Mouse (Mus musculus) midbrain, embryonic 15.5 days (tissue): ENCODE results near the gene Rapgef5. TPM values are rescaled to one million over a fixed set of nuclear protein-coding genes. Genes with fewer than 3 reads are reported as not detected.

Source experiments
- ATAC-seq: fragments of 200-750 bp; cut with Nextera tagmentation; replicated peaks from 2 replicates; pipeline ENCODE4 v1.8.0; 2017; ENCODE audit warnings: moderate TSS enrichment
- H3K27ac ChIP-seq: fragments of 300-500 bp; sonication (generic); 2 replicates; pipeline ENCODE4 v1.5.1; 2015; ENCODE audit warnings: mild to moderate bottlenecking, inconsistent platforms
- H3K27me3 ChIP-seq: fragments of 300-500 bp; sonication (generic); replicated peaks from 2 replicates; pipeline ENCODE4 v1.6.1; 2015; ENCODE audit warnings: inconsistent platforms
- H3K36me3 ChIP-seq: fragments of 300-500 bp; sonication (generic); replicated peaks from 2 replicates; pipeline ENCODE4 v1.6.1; 2015; ENCODE audit warnings: inconsistent platforms
- H3K4me1 ChIP-seq: fragments of 300-500 bp; sonication (generic); 2 replicates; pipeline ENCODE4 v1.6.1; 2015; ENCODE audit warnings: inconsistent platforms
- H3K4me2 ChIP-seq: fragments of 300-500 bp; sonication (generic); 2 replicates; pipeline ENCODE4 v1.6.1; 2015; ENCODE audit warnings: inconsistent platforms, mild to moderate bottlenecking, moderate library complexity
- H3K4me3 ChIP-seq: fragments of 300-500 bp; sonication (generic); 2 replicates; pipeline ENCODE4 v1.5.1; 2015; ENCODE audit warnings: mild to moderate bottlenecking, inconsistent platforms
- H3K9ac ChIP-seq: fragments of 300-500 bp; sonication (generic); 2 replicates; pipeline ENCODE4 v1.6.1; 2015; ENCODE audit warnings: mild to moderate bottlenecking, inconsistent platforms
- H3K9me3 ChIP-seq: fragments of 300-500 bp; sonication (generic); 2 replicates; pipeline ENCODE4 v1.6.1; 2016; ENCODE audit warnings: inconsistent platforms
- WGBS: fragments of 180-500 bp; shearing (Covaris S2); methylation state at CpG from one replicate; pipeline ENCODE4 v1.1.7; 2015; ENCODE audit warnings: mixed read lengths; 5-methylcytosine and 5-hydroxymethylcytosine counted together
- polyA plus RNA-seq: library from polyadenylated mRNA; unstranded; fragments of >200 nt; fragmentation: Nextera tagmentation; extraction: Ambion mirVana; gene quantifications from 2 replicates; pipeline ENCODE4 v1.2.1, GENCODE M21; 2015

Rapgef5 gene
- polyA plus RNA-seq, 1 experiment from 2014 or later = 46.3 TPM

GRCm38 (mm10) chr12:117683984-117684383, 167.7 kb downstream of the Rapgef5 start:
- WGBS = 16% methylated on average over 3 of the region's 3 CpGs
- Histone ChIP-seq H3K4me3 (no peak overlapping the region), H3K4me2 (no peak overlapping the region), H3K27me3 (no peaks in the 10 kb centered on the region), H3K4me1 (peaks cover 27% of the 10 kb centered on the region), H3K9ac (no peak overlapping the region), H3K36me3 (no peaks in the 10 kb centered on the region), H3K9me3 (no peaks in the 10 kb centered on the region), H3K27ac (no peak overlapping the region)
- ATAC-seq = no peak

GRCm38 (mm10) chr12:117684788-117685187, 168.5 kb downstream of the Rapgef5 start:
- WGBS = 22% methylated on average over 3 of the region's 3 CpGs
- ATAC-seq = no peak
- no peaks in the 10 kb centered on the region for H3K27me3 ChIP-seq
- no peak overlapping the region for H3K9ac ChIP-seq
- H3K4me1 ChIP-seq = peaks cover 28% of the 10 kb centered on the region
- no peak overlapping the region for H3K4me3 ChIP-seq
- H3K4me2 ChIP-seq = no peak overlapping the region
- H3K9me3 ChIP-seq = no peaks in the 10 kb centered on the region
- H3K27ac ChIP-seq = no peak overlapping the region
- no peaks in the 10 kb centered on the region for H3K36me3 ChIP-seq

GRCm38 (mm10) chr12:117685336-117685735, 169.1 kb downstream of the Rapgef5 start:
- Histone ChIP-seq H3K4me1 (peaks cover 33% of the 10 kb centered on the region), H3K27ac (no peak overlapping the region)

GRCm38 (mm10) chr12:117686732-117687131, 170.5 kb downstream of the Rapgef5 start:
- Histone ChIP-seq H3K36me3 (no peaks in the 10 kb centered on the region), H3K27ac (0 out of 2 replicates have a peak overlapping the region, but pooled peaks have one; percentile 31), H3K9ac (no peak overlapping the region), H3K4me2 (no peak overlapping the region), H3K4me3 (no peak overlapping the region), H3K4me1 (peaks cover 45% of the 10 kb centered on the region), H3K27me3 (no peaks in the 10 kb centered on the region), H3K9me3 (no peaks in the 10 kb centered on the region)
- 22% methylated on average over 3 of the region's 3 CpGs for WGBS
- ATAC-seq = no peak

More at GRCm38 (mm10) chr12:117685336-117685735, 169.1 kb downstream of the Rapgef5 start:
- Histone ChIP-seq H3K36me3 (no peaks in the 10 kb centered on the region), H3K9ac (no peak overlapping the region), H3K4me3 (no peak overlapping the region), H3K4me2 (no peak overlapping the region), H3K9me3 (no peaks in the 10 kb centered on the region), H3K27me3 (no peaks in the 10 kb centered on the region)
- no peak for ATAC-seq

- 2% methylated on average over 32 of the region's 32 CpGs for WGBS
- no peaks in the 10 kb centered on the region for H3K9me3 ChIP-seq
- peak; percentile 91 for ATAC-seq
- no peaks in the 10 kb centered on the region for H3K27me3 ChIP-seq
- peak overlapping the region; percentile 94 for H3K27ac ChIP-seq
- peak overlapping the region; percentile 55 for H3K4me2 ChIP-seq
- peak overlapping the region; percentile 61 for H3K4me3 ChIP-seq
- peak overlapping the region; percentile 74 for H3K9ac ChIP-seq
- H3K36me3 ChIP-seq = no peaks in the 10 kb centered on the region
- peaks cover 66% of the 10 kb centered on the region for H3K4me1 ChIP-seq
Observed at GRCm38 (mm10) chr12:117688655-117689548, 172.6 kb downstream of the Rapgef5 start.

GRCm38 (mm10) chr12:117691336-117691735, 175.1 kb downstream of the Rapgef5 start:
- H3K27ac ChIP-seq = peak overlapping the region; percentile 13; the same call in 1 of the 2 replicates
- no peaks in the 10 kb centered on the region for H3K9me3 ChIP-seq
- no peak for ATAC-seq
- no peaks in the 10 kb centered on the region for H3K27me3 ChIP-seq
- peak overlapping the region; percentile 61 for H3K4me3 ChIP-seq
- no peaks in the 10 kb centered on the region for H3K36me3 ChIP-seq
- peaks cover 69% of the 10 kb centered on the region for H3K4me1 ChIP-seq
- 69% methylated on average over 5 of the region's 5 CpGs for WGBS
- H3K4me2 ChIP-seq = peak overlapping the region; percentile 55
- no peak overlapping the region; the same call in 1 of the 2 replicates for H3K9ac ChIP-seq

GRCm38 (mm10) chr12:117692775-117693174, 176.5 kb downstream of the Rapgef5 start:
- H3K36me3 ChIP-seq = no peaks in the 10 kb centered on the region
- no peaks in the 10 kb centered on the region for H3K27me3 ChIP-seq
- H3K9ac ChIP-seq = peak overlapping the region; percentile 31
- H3K27ac ChIP-seq = peak overlapping the region; percentile 40; the same call in 1 of the 2 replicates
- 40% methylated on average over 1 of the region's 1 CpGs for WGBS
- H3K4me2 ChIP-seq = peak overlapping the region; percentile 55
- H3K9me3 ChIP-seq = no peaks in the 10 kb centered on the region
- H3K4me3 ChIP-seq = peak overlapping the region; percentile 61
- H3K4me1 ChIP-seq = peaks cover 62% of the 10 kb centered on the region
- no peak for ATAC-seq

GRCm38 (mm10) chr12:117699950-117700665, 183.8 kb downstream of the Rapgef5 start:
- Histone ChIP-seq H3K27ac (peak overlapping the region; percentile 64), H3K27me3 (no peaks in the 10 kb centered on the region), H3K9ac (no peak overlapping the region), H3K4me3 (no peak overlapping the region), H3K4me2 (no peak overlapping the region), H3K4me1 (peaks cover 40% of the 10 kb centered on the region), H3K9me3 (no peaks in the 10 kb centered on the region), H3K36me3 (no peaks in the 10 kb centered on the region)
- peak; percentile 65 for ATAC-seq
- WGBS = 93% methylated on average over 3 of the region's 3 CpGs

- Histone ChIP-seq H3K27me3 (no peaks in the 10 kb centered on the region), H3K9ac (no peak overlapping the region), H3K4me2 (no peak overlapping the region), H3K4me1 (peaks cover 38% of the 10 kb centered on the region), H3K27ac (no peak overlapping the region), H3K4me3 (no peak overlapping the region), H3K9me3 (no peaks in the 10 kb centered on the region), H3K36me3 (no peaks in the 10 kb centered on the region)
- no peak for ATAC-seq
- WGBS = 73% methylated on average over 6 of the region's 6 CpGs
Observed at GRCm38 (mm10) chr12:117700927-117701326, 184.6 kb downstream of the Rapgef5 start.

GRCm38 (mm10) chr12:117702291-117702690, 186.0 kb downstream of the Rapgef5 start:
- Histone ChIP-seq H3K36me3 (no peaks in the 10 kb centered on the region), H3K27me3 (no peaks in the 10 kb centered on the region), H3K9ac (no peak overlapping the region), H3K4me2 (no peak overlapping the region), H3K27ac (no peak overlapping the region), H3K4me3 (no peak overlapping the region), H3K9me3 (no peaks in the 10 kb centered on the region), H3K4me1 (peaks cover 30% of the 10 kb centered on the region)
- ATAC-seq = no peak
- 79% methylated on average over 8 of the region's 8 CpGs for WGBS

- H3K9me3 ChIP-seq = no peaks in the 10 kb centered on the region
- H3K36me3 ChIP-seq = no peaks in the 10 kb centered on the region
- H3K4me1 ChIP-seq = peaks cover 30% of the 10 kb centered on the region
- no peak overlapping the region for H3K4me3 ChIP-seq
- H3K9ac ChIP-seq = no peak overlapping the region
- H3K4me2 ChIP-seq = no peak overlapping the region
- ATAC-seq = no peak
- H3K27ac ChIP-seq = no peak overlapping the region
- H3K27me3 ChIP-seq = no peaks in the 10 kb centered on the region
- 82% methylated on average over 9 of the region's 9 CpGs for WGBS
Observed at GRCm38 (mm10) chr12:117702928-117703327, 186.6 kb downstream of the Rapgef5 start.

GRCm38 (mm10) chr12:117703413-117703812, 187.1 kb downstream of the Rapgef5 start:
- no peaks in the 10 kb centered on the region for H3K27me3 ChIP-seq
- H3K4me3 ChIP-seq = no peak overlapping the region
- no peaks in the 10 kb centered on the region for H3K36me3 ChIP-seq
- H3K4me1 ChIP-seq = peaks cover 30% of the 10 kb centered on the region
- ATAC-seq = no peak
- no peaks in the 10 kb centered on the region for H3K9me3 ChIP-seq
- 41% methylated on average over 2 of the region's 2 CpGs for WGBS
- no peak overlapping the region for H3K4me2 ChIP-seq
- H3K27ac ChIP-seq = no peak overlapping the region
- H3K9ac ChIP-seq = no peak overlapping the region
